ENCODE assay signal across 10 mouse cellular contexts in the genomic region with DNA sequence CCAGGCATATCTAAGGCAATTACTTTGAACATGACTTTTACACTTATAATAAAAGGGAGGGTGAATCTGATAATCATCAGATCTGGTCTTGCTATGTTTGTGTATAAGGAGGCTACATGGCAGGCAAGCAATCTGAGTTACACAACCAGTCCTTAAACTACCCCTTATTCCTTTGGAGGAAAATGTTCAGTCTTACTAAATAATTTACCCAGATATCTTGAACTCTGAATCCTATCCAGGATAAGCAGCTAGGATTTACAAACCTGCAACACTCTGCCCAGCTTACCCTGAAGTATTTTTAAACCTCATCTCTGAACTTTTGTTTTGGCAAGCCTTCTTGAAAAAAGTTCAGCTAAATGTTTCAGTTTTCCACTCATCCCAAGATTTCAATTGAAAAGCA. TPM values are rescaled to one million over a fixed set of nuclear protein-coding genes. Genes with fewer than 3 reads are reported as not detected.
DNase-seq lines count a peak whose midpoint lies in the region; ATAC-seq and TF ChIP-seq lines count a peak whose summit lies in the region.
"Had no signal": no experiment of that assay in that cellular context is flagged by ENCODE, and none has a peak within 500 bp of the region (broad histone marks: within the 10 kb centered on the region; RNA-seq: fewer than 3 reads in every experiment).

No protein-coding gene starts in this region.

- peak overlapping the region; percentile 91 for H3K4me2 ChIP-seq in heart, embryonic 12.5 days
- H3K4me2 ChIP-seq in liver, embryonic 16.5 days (ENCODE audit: low read depth, low read length) = peak overlapping the region; percentile 73

- no peak for TF ChIP-seq POLR2A in ES-Bruce4 (IDR thresholded peaks at IDR 0.05; ENCODE audit: insufficient read depth, low read length)

- DNase-seq in heart, postnatal 25 days (ENCODE audit: low spot score) = no peak
- peak; percentile 58 for DNase-seq in gonadal fat pad, adult 2 months (ENCODE audit: low read depth)
- no peak for DNase-seq in retina, embryonic 14.5 days (ENCODE audit: low spot score)
- no peak for DNase-seq in gastrocnemius, adult 18-20 months (ENCODE audit: low spot score)
- DNase-seq in cerebellum, adult 8-10 months = no peak
- DNase-seq: cerebellum, adult 9-11 months; left cerebral cortex, postnatal 4 days had no signal

- TF ChIP-seq CTCF in ES-Bruce4 (IDR thresholded peaks at IDR 0.05; ENCODE audit: low read depth, low read length) = no peak

- peaks cover 16% of the 10 kb centered on the region for H3K4me1 ChIP-seq in heart, embryonic 12.5 days (replicated peaks)
- H3K4me1 ChIP-seq in ES-Bruce4 (ENCODE audit: control insufficient read depth, insufficient read depth, low read length) = no peaks in the 10 kb centered on the region
- peaks cover 24% of the 10 kb centered on the region for H3K4me1 ChIP-seq in liver, embryonic 16.5 days (ENCODE audit: control insufficient read depth, low read depth, low read length)

- no peaks in the 10 kb centered on the region for H3K36me3 ChIP-seq in heart, embryonic 12.5 days
- H3K36me3 ChIP-seq in ES-Bruce4 (ENCODE audit: control insufficient read depth, insufficient read depth, low read length, poor library complexity, severe bottlenecking) = peaks cover 19% of the 10 kb centered on the region
- H3K36me3 ChIP-seq in liver, embryonic 16.5 days (ENCODE audit: control insufficient read depth, insufficient read depth) = peaks cover 4% of the 10 kb centered on the region

- peak overlapping the region; percentile 65 for H3K9ac ChIP-seq in heart, embryonic 12.5 days
- peak overlapping the region; percentile 90 for H3K9ac ChIP-seq in ES-Bruce4 (ENCODE audit: low read depth, poor library complexity, severe bottlenecking)
- H3K9ac ChIP-seq in liver, embryonic 16.5 days (ENCODE audit: low read depth, low read length) = peak overlapping the region; percentile 88

- H3K27me3 ChIP-seq in heart, embryonic 12.5 days (replicated peaks) = no peaks in the 10 kb centered on the region
- H3K27me3 ChIP-seq in ES-Bruce4 (ENCODE audit: control insufficient read depth, insufficient read depth, low read length, poor library complexity, severe bottlenecking) = no peaks in the 10 kb centered on the region
- no peaks in the 10 kb centered on the region for H3K27me3 ChIP-seq in liver, embryonic 16.5 days (ENCODE audit: control insufficient read depth, insufficient read depth, low read depth, low read length)

- no peak for ATAC-seq in heart, embryonic 12.5 days (ENCODE audit: insufficient number of reproducible peaks, low FRiP score)
- no peak for ATAC-seq in liver, embryonic 16.5 days (ENCODE audit: low read depth)

- no peak overlapping the region for H3K27ac ChIP-seq in heart, embryonic 12.5 days (ENCODE audit: poor library complexity, severe bottlenecking)
- no peak overlapping the region for H3K27ac ChIP-seq in ES-Bruce4 (ENCODE audit: insufficient read depth, low read length)
- H3K27ac ChIP-seq in liver, embryonic 16.5 days (ENCODE audit: low read length) = peak overlapping the region; percentile 24

- no peak for TF ChIP-seq EP300 in ES-Bruce4 (IDR thresholded peaks at IDR 0.05; ENCODE audit: insufficient read depth, low read depth, low read length)

- no peaks in the 10 kb centered on the region for H3K9me3 ChIP-seq in heart, embryonic 12.5 days (replicated peaks)
- no peaks in the 10 kb centered on the region for H3K9me3 ChIP-seq in ES-Bruce4 (replicated peaks; ENCODE audit: control insufficient read depth, insufficient read depth, low read length, poor library complexity, severe bottlenecking)
- H3K9me3 ChIP-seq in liver, embryonic 16.5 days (replicated peaks; ENCODE audit: control insufficient read depth, low read length) = no peaks in the 10 kb centered on the region

- intact Hi-C loops in heart, postnatal 25 days (cut with DNase I) = loop anchor here (5.0 kb wide), 1 partner anchor 101 kb away; a partner anchor contains a TSS

- H3K4me3 ChIP-seq in heart, embryonic 12.5 days = peak overlapping the region; percentile 89
- H3K4me3 ChIP-seq in ES-Bruce4 (ENCODE audit: low read depth, low read length) = no peak overlapping the region
- peak overlapping the region; percentile 89 for H3K4me3 ChIP-seq in liver, embryonic 16.5 days (ENCODE audit: low read depth, low read length)

RNA-seq across cellular contexts. Expression of a gene that starts 2.7 kb away (rescaled TPM):
- 236 and 251 TPM in 2 replicates for polyA plus RNA-seq in heart, embryonic 12.5 days (2016; fragmentation: Nextera tagmentation; extraction: Ambion mirVana)
- total RNA-seq in heart, postnatal 25 days (2021) = 10 to 100 TPM; 39.9 to 44.1 TPM
- 380 and 381 TPM in 2 replicates for polyA plus RNA-seq in ES-Bruce4 (2011; ENCODE audit: insufficient read depth, insufficient read length, low read depth, missing spikeins)
- polyA plus RNA-seq in gonadal fat pad, adult 2 months (2012; rRNA removed) = 36.9 and 41.9 TPM in 2 replicates
- polyA plus RNA-seq in liver, embryonic 16.5 days (2015; fragmentation: Nextera tagmentation; extraction: Ambion mirVana) = 126 and 138 TPM in 2 replicates
- total RNA-seq in gastrocnemius, adult 18-20 months (2021) = 10 to 100 TPM; 30.2 to 32.3 TPM
